Mouse (Mus musculus) cerebral cortex, adult 2 months (tissue): ENCODE results near the gene Zfp536.

Experiments
- WGBS: fragments of 180-500 bp; shearing (Covaris S2); methylation state at CpG from one replicate; pipeline ENCODE4 v1.1.7; 2018; 5-methylcytosine and 5-hydroxymethylcytosine counted together

Gene Zfp536

GRCm38 (mm10) chr7:37607906-37608305 lies 165.5 kb downstream of the Zfp536 start:
- 90% methylated on average over 6 of the region's 6 CpGs for WGBS

GRCm38 (mm10) chr7:37606472-37606871 lies 167.0 kb downstream of the Zfp536 start:
- WGBS = 88% methylated on average over 5 of the region's 5 CpGs

- WGBS = 61% methylated on average over 9 of the region's 9 CpGs
Observed at GRCm38 (mm10) chr7:37602871-37603524, 170.4 kb downstream of the Zfp536 start.

GRCm38 (mm10) chr7:37600318-37600717 lies 173.1 kb downstream of the Zfp536 start:
- 50% methylated on average over 4 of the region's 4 CpGs for WGBS

- WGBS = 52% methylated on average over 12 of the region's 12 CpGs
Observed at GRCm38 (mm10) chr7:37594211-37595030, 179.0 kb downstream of the Zfp536 start.

- WGBS = 94% methylated on average over 6 of the region's 6 CpGs
Observed at GRCm38 (mm10) chr7:37593566-37593965, 179.9 kb downstream of the Zfp536 start.

- WGBS = 83% methylated on average over 13 of the region's 13 CpGs
Observed at GRCm38 (mm10) chr7:37586694-37587093, 186.7 kb downstream of the Zfp536 start.

GRCm38 (mm10) chr7:37581262-37581661 lies 192.2 kb downstream of the Zfp536 start:
- WGBS = 91% methylated on average over 3 of the region's 3 CpGs

- 76% methylated on average over 5 of the region's 5 CpGs for whole genome bisulfite sequencing
Observed at GRCm38 (mm10) chr7:37580554-37580953, 192.9 kb downstream of the Zfp536 start.

- WGBS = 89% methylated on average over 7 of the region's 7 CpGs
Observed at GRCm38 (mm10) chr7:37572021-37572420, 201.4 kb downstream of the Zfp536 start.

GRCm38 (mm10) chr7:37568811-37569500 lies 204.5 kb downstream of the Zfp536 start:
- 80% methylated on average over 31 of the region's 31 CpGs for WGBS

GRCm38 (mm10) chr7:37568041-37568440 lies 205.4 kb downstream of the Zfp536 start:
- 59% methylated on average over 14 of the region's 14 CpGs for WGBS

GRCm38 (mm10) chr7:37566019-37566418 lies 207.4 kb downstream of the Zfp536 start:
- 59% methylated on average over 9 of the region's 9 CpGs for WGBS

- WGBS = 73% methylated on average over 8 of the region's 8 CpGs
Observed at GRCm38 (mm10) chr7:37565371-37565770, 208.1 kb downstream of the Zfp536 start.

- WGBS = 56% methylated on average over 10 of the region's 10 CpGs
Observed at GRCm38 (mm10) chr7:37564644-37565043, 208.8 kb downstream of the Zfp536 start.

- WGBS = 65% methylated on average over 6 of the region's 6 CpGs
Observed at GRCm38 (mm10) chr7:37563831-37564400, 209.5 kb downstream of the Zfp536 start.

GRCm38 (mm10) chr7:37563171-37563574 lies 210.3 kb downstream of the Zfp536 start:
- 33% methylated on average over 8 of the region's 8 CpGs for WGBS

- 42% methylated on average over 7 of the region's 7 CpGs for WGBS
Observed at GRCm38 (mm10) chr7:37562505-37562904, 210.9 kb downstream of the Zfp536 start.

GRCm38 (mm10) chr7:37560581-37560980 lies 212.9 kb downstream of the Zfp536 start:
- 81% methylated on average over 7 of the region's 7 CpGs for WGBS

GRCm38 (mm10) chr7:37559851-37560250 lies 213.6 kb downstream of the Zfp536 start:
- 67% methylated on average over 3 of the region's 3 CpGs for WGBS

GRCm38 (mm10) chr7:37559341-37559740 lies 214.1 kb downstream of the Zfp536 start:
- 92% methylated on average over 6 of the region's 6 CpGs for WGBS

GRCm38 (mm10) chr7:37556811-37557210 lies 216.6 kb downstream of the Zfp536 start:
- WGBS = 69% methylated on average over 1 of the region's 1 CpGs
